Mouse (Mus musculus): ENCODE measurements around the gene Xntrpc. TPM values are rescaled to one million over a fixed set of nuclear protein-coding genes. Genes with fewer than 3 reads are reported as not detected.
"Not testable (repeated sequence)": the region's sequence is repeated elsewhere in the genome, so short reads cannot be mapped to it uniquely, and the experiment has no call there.

Gene Xntrpc
- polyA plus RNA-seq, 1 experiment: not detected

DNA sequence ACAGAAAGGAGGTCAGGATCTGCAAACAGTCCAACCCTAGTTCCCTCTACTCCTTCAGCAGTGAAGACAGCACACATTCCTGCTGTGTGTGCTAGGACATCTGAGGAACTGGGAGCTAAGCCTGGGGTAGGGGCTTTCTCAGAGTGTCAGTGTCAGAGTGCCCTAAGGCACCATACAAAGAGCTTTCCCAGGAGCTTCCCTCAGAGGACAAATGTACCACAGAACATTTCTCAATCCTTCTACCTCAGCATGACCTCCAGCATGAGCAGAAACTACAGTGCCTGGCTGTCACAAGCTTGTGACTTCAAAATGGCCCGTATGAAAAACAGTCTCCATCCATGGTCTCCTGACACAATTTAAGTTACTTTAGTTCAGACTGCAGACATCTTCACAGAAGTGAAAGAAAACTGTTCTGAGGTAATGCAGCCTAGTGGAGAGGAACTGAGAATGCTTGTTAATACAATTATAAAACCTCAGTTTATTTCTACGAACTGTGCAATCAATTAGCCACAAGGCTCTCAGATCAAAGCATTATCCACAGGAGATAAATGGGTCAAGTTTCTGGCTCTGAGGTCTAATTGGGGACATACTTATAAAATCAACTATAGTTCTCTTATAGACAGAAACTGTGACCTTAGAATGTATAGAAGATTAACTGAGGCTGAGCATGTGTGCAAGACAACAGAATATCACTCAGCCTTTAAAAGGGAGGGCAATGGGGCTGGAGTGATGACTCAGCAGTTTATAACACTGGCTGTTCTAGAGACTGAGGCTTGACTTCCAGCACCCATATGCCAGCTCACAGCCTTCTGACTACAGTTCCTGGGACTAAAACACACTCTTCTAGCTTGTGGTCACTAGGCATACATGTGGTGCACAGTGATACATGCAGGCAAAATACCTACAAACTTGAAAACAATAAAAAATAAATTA, 40.1 kb upstream of the Xntrpc start:
- Histone ChIP-seq H3K9me3 (ENCODE audit: control insufficient read depth, low read length) (no peaks in the 10 kb centered on the region), H3K4me1 (ENCODE audit: control insufficient read depth) (peaks cover 6% of the 10 kb centered on the region), H3K36me3 (ENCODE audit: control insufficient read depth) (peaks cover 81% of the 10 kb centered on the region), H3K27me3 (ENCODE audit: control insufficient read depth) (no peaks in the 10 kb centered on the region), H3K4me3 (replicated peaks) (no peak overlapping the region)
- no peak for TF ChIP-seq GATA1 (IDR thresholded peaks at IDR 0.05; ENCODE audit: low read length)
- no peak for TF ChIP-seq TAL1 (IDR thresholded peaks at IDR 0.05; ENCODE audit: low read length)

GRCm38 (mm10) chr7:102034904-102035303, 30.6 kb upstream of the Xntrpc start:
- Histone ChIP-seq H3K27me3 (ENCODE audit: control insufficient read depth) (no peaks in the 10 kb centered on the region), H3K36me3 (ENCODE audit: control insufficient read depth) (peaks cover 95% of the 10 kb centered on the region), H3K4me1 (ENCODE audit: control insufficient read depth) (no peaks in the 10 kb centered on the region), H3K9me3 (ENCODE audit: control insufficient read depth, low read length) (no peaks in the 10 kb centered on the region), H3K4me3 (replicated peaks) (no peak overlapping the region)
- TF ChIP-seq TAL1 (IDR thresholded peaks at IDR 0.05; ENCODE audit: low read length) (no peak), GATA1 (IDR thresholded peaks at IDR 0.05; ENCODE audit: low read length) (no peak)

DNA sequence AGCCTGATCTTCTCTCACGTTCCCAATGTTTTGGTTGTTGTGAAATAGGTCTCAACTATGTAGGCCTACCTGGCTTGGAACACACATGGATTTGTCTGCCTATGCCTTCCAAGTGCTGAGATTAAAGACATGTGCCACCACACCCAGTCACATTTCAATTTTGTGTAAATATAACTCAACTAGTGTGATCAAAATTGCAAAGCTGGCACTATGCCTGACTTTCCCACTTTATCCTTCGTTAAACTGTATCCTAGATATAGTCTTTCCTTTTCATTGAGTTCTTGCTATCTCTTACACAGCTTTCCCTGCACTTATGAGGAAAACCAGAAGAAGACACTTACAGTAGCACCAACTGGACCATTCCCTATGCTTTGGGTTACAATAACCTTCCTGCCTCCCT, 30.0 kb upstream of the Xntrpc start:
- no peak for TF ChIP-seq TAL1 (IDR thresholded peaks at IDR 0.05; ENCODE audit: low read length)
- TF ChIP-seq GATA1 (IDR thresholded peaks at IDR 0.05; ENCODE audit: low read length): no peak
- no peaks in the 10 kb centered on the region for H3K4me1 ChIP-seq (ENCODE audit: control insufficient read depth)
- no peaks in the 10 kb centered on the region for H3K9me3 ChIP-seq (ENCODE audit: control insufficient read depth, low read length)
- no peak overlapping the region for H3K4me3 ChIP-seq (replicated peaks)
- H3K36me3 ChIP-seq (ENCODE audit: control insufficient read depth): peaks cover 96% of the 10 kb centered on the region
- H3K27me3 ChIP-seq (ENCODE audit: control insufficient read depth): no peaks in the 10 kb centered on the region

DNA sequence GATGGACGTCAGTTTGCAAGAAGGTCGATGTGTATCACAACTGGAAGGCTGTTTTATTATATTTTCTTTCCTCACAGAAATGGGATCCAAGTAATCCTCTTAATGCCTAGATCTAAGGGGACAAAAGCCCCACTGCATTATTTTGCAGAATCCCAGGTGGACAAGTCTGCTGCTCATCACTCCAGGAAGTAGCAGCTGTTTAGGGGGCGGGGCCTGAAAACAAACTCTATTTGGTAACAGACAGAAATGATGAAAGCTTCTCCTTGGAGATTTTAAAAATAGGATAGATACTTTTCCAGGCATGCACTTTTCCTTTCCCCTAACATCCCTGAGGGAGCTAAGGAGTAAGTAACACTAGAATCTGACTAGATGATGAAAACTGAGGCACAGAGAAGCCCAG, 28.2 kb upstream of the Xntrpc start:
- no peaks in the 10 kb centered on the region for H3K9me3 ChIP-seq (ENCODE audit: control insufficient read depth, low read length)
- no peak overlapping the region for H3K4me3 ChIP-seq (replicated peaks)
- peaks cover 92% of the 10 kb centered on the region for H3K36me3 ChIP-seq (ENCODE audit: control insufficient read depth)
- H3K27me3 ChIP-seq (ENCODE audit: control insufficient read depth): no peaks in the 10 kb centered on the region
- H3K4me1 ChIP-seq (ENCODE audit: control insufficient read depth): no peaks in the 10 kb centered on the region
- TF ChIP-seq TAL1 (IDR thresholded peaks at IDR 0.05; ENCODE audit: low read length): no peak
- TF ChIP-seq GATA1 (IDR thresholded peaks at IDR 0.05; ENCODE audit: low read length): no peak

- Histone ChIP-seq H3K36me3 (ENCODE audit: control insufficient read depth) (peaks cover 56% of the 10 kb centered on the region), H3K4me3 (replicated peaks) (no peak overlapping the region), H3K27me3 (ENCODE audit: control insufficient read depth) (no peaks in the 10 kb centered on the region), H3K4me1 (ENCODE audit: control insufficient read depth) (no peaks in the 10 kb centered on the region), H3K9me3 (ENCODE audit: control insufficient read depth, low read length) (no peaks in the 10 kb centered on the region)
- TF ChIP-seq TAL1 (IDR thresholded peaks at IDR 0.05; ENCODE audit: low read length) (no peak), GATA1 (IDR thresholded peaks at IDR 0.05; ENCODE audit: low read length) (no peak)
Observed at GRCm38 (mm10) chr7:102042314-102042713, 23.2 kb upstream of the Xntrpc start.

- not testable (repeated sequence) for H3K4me1 ChIP-seq (ENCODE audit: control insufficient read depth); H3K27me3 ChIP-seq (ENCODE audit: control insufficient read depth); H3K9me3 ChIP-seq (ENCODE audit: control insufficient read depth, low read length); H3K4me3 ChIP-seq (replicated peaks)
- peaks cover 19% of the 10 kb centered on the region for H3K36me3 ChIP-seq (ENCODE audit: control insufficient read depth)
Observed at GRCm38 (mm10) chr7:102048524-102048923, 17.0 kb upstream of the Xntrpc start.

GRCm38 (mm10) chr7:102061353-102061752, 4.2 kb upstream of the Xntrpc start:
- H3K36me3 ChIP-seq (ENCODE audit: control insufficient read depth): peaks cover 34% of the 10 kb centered on the region
- H3K9me3 ChIP-seq (ENCODE audit: control insufficient read depth, low read length): no peaks in the 10 kb centered on the region
- TF ChIP-seq GATA1 (IDR thresholded peaks at IDR 0.05; ENCODE audit: low read length) (no peak), TAL1 (IDR thresholded peaks at IDR 0.05; ENCODE audit: low read length) (no peak)
- H3K4me3 ChIP-seq (replicated peaks): no peak overlapping the region
- H3K4me1 ChIP-seq (ENCODE audit: control insufficient read depth): peaks cover 38% of the 10 kb centered on the region
- no peaks in the 10 kb centered on the region for H3K27me3 ChIP-seq (ENCODE audit: control insufficient read depth)

DNA sequence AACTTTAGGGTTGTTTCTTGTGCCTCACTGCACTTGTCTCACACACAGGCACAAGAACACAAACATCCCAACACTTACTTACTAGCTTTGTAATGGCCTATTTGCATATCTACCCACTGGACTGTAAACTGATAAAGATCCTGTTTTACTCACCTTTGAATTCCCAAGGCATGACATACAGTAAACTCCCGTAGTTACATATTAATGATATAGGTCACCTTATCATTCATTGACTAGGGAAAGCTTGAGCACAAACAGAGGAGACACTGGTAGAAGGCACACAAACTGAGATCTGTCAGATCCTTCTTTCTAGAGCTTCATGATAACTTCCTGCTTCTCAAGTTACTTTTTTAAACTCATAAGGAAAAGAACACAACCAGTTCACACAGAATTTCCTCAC, 3.3 kb upstream of the Xntrpc start:
- Histone ChIP-seq H3K36me3 (ENCODE audit: control insufficient read depth) (peaks cover 30% of the 10 kb centered on the region), H3K4me3 (replicated peaks) (no peak overlapping the region), H3K27me3 (ENCODE audit: control insufficient read depth) (no peaks in the 10 kb centered on the region), H3K9me3 (ENCODE audit: control insufficient read depth, low read length) (no peaks in the 10 kb centered on the region), H3K4me1 (ENCODE audit: control insufficient read depth) (peaks cover 44% of the 10 kb centered on the region)
- TF ChIP-seq GATA1 (IDR thresholded peaks at IDR 0.05; ENCODE audit: low read length): no peak
- TF ChIP-seq TAL1 (IDR thresholded peaks at IDR 0.05; ENCODE audit: low read length): no peak

DNA sequence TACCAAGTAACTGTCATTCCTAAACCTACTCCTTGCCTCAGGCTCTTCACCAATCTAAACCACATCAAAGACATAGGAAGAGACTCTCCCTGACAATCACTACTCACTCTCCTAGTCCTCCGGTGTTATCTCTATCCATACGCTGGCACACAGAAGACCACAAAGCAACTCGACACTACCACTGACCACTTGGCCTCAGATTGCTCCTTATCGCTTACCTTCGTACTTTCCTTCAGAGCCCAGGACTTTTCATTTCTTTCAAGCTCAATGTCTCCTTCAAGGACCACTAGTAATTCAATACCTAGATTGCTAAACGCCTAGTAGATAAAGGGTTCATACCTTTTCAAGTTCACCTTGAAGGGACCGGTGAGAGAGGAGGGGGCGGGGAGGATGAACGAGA, 1.6 kb upstream of the Xntrpc start:
- peak overlapping the region; percentile 86 for H3K4me3 ChIP-seq (replicated peaks)
- H3K27me3 ChIP-seq (ENCODE audit: control insufficient read depth): no peaks in the 10 kb centered on the region
- H3K9me3 ChIP-seq (ENCODE audit: control insufficient read depth, low read length): no peaks in the 10 kb centered on the region
- peaks cover 28% of the 10 kb centered on the region for H3K36me3 ChIP-seq (ENCODE audit: control insufficient read depth)
- peaks cover 52% of the 10 kb centered on the region for H3K4me1 ChIP-seq (ENCODE audit: control insufficient read depth)
- TF ChIP-seq GATA1 (IDR thresholded peaks at IDR 0.05; ENCODE audit: low read length) (no peak), TAL1 (IDR thresholded peaks at IDR 0.05; ENCODE audit: low read length) (no peak)
